Mouse (Mus musculus): ENCODE results near the gene Slitrk5.
"Not testable (repeated sequence)": the region's sequence is repeated elsewhere in the genome, so short reads cannot be mapped to it uniquely, and the experiment has no call there.

Gene Slitrk5

GRCm38 (mm10) chr14:111674664-111675147 lies at the start of gene Slitrk5:
Gene Slitrk5 (plus strand): TSS chr14:111675097.
- DNase-seq (ENCODE audit: low spot score) = peak; percentile 93

DNA sequence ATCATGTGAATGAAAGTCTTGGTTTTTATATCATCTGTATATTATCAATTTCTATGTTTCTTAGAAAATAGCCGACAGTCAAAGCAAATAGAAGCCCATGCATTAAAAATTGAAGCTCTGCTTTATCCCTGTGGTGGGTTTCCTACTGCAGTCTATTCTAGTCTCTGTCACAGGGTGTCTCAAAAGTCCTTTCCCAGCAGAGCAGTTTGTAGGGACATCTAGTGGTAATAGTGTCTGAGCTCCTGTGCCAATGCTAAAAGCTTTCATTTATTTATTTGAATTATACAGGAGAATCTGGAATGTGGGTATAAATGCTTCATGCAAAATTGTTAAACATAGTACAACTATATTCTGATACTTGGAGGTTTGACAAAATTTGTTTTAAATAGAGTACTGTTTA lies 2.0 kb upstream of the Slitrk5 start:
- peak; percentile 28 for DNase-seq (ENCODE audit: low spot score)

GRCm38 (mm10) chr14:111675211-111676165 lies 591 bp downstream of the Slitrk5 start:
- peak; percentile 65 for DNase-seq (ENCODE audit: low spot score)

DNA sequence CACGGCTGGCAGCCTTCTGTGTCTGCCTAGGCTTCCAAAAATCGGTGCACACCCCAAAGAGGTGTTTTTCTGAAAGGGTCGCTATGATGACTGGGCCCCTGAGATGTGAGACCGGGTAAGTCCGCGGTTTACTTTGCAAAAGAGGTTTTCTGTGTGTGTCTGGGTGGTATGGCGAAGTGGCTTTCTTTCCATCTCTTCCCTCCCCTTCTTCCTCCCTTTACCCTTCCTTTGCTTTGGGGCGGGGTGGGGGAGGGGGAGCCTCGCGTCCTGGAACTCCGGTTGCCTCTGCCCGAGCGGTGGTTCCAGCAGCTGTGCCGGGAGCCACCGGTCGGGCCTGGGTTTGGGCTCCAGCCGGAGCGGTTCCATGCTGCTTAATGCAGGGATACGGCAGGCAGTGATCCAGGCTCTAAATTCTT lies 1.3 kb downstream of the Slitrk5 start:
- DNase-seq (ENCODE audit: low spot score) = peak; percentile 47

GRCm38 (mm10) chr14:111676851-111677291 lies 2.0 kb downstream of the Slitrk5 start:
- DNase-seq (ENCODE audit: low spot score) = peak; percentile 59

- peak; percentile 14 for DNase-seq (ENCODE audit: low spot score)
These were observed 2.6 kb downstream of the Slitrk5 start for GRCm38 (mm10) chr14:111677361-111678070.

DNA sequence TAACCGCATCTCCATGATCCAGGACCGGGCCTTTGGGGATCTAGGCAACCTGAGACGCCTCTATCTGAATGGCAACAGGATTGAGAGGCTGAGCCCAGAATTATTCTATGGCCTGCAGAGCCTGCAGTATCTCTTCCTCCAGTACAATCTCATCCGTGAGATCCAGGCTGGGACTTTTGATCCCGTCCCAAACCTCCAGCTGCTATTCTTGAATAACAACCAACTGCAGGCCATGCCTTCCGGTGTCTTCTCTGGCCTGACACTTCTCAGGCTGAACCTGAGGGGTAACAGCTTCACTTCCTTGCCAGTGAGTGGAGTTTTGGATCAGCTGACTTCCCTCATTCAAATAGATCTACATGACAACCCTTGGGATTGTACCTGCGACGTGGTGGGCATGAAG lies 5.4 kb downstream of the Slitrk5 start:
- no peak for DNase-seq (ENCODE audit: low spot score)

DNA sequence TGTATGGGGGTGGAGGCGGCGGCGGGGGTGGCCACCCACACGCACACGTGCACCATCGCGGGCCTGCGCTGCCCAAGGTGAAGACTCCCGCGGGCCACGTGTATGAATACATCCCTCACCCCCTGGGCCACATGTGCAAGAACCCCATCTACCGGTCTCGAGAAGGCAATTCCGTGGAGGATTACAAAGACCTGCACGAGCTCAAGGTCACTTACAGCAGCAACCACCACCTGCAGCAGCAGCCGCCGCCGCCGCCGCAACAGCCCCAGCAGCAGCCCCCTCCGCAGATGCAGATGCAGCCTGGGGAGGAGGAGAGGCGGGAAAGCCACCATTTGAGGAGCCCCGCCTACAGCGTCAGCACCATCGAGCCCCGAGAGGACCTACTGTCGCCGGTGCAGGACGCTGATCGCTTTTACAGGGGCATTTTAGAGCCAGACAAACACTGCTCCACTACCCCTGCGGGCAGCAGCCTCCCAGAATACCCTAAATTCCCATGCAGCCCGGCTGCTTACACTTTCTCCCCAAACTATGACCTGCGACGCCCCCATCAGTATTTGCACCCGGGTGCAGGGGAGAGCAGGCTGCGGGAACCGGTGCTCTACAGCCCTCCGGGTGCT lies 6.3 kb downstream of the Slitrk5 start:
- peak; percentile 68 for DNase-seq (ENCODE audit: low spot score)

DNA sequence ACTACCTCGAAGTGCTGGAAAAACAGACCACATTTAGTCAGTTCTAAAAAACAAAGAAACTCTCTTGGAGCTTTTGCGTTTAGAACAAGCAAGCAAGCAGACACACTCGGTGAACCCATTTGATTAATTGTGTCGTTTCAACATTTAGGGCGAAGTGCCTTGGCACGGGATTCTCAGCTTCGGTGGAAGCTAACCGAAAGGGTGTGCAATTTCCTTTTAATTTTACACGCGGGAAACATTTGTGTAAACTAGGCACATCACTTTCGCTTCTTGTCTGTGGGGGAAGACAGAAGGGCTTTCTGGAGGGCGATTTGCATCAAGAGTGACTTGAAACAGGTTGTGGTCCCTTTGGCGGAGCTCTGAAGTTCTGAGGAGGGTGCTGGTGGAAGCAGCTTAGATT lies 6.9 kb downstream of the Slitrk5 start:
- peak; percentile 13 for DNase-seq (ENCODE audit: low spot score)

DNA sequence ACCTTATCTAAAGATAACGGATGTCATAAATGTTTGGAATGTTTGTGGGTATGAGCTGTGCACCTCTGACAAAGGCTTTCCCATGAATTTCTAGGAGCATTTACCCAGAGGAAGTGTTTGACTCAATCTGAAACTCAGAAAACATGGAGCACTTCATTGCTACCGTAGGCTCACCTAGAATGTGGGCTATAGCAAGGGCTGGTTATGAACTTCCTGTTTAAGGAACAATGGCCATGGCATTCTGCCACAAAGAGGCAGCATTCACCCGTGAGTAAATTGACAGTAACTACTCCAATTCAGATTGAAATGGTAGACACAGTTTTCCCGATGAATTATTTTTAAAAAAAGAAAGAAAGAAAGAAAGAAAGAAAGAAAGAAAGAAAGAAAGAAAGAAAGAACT lies 8.6 kb downstream of the Slitrk5 start:
- no peak for DNase-seq (ENCODE audit: low spot score)

DNA sequence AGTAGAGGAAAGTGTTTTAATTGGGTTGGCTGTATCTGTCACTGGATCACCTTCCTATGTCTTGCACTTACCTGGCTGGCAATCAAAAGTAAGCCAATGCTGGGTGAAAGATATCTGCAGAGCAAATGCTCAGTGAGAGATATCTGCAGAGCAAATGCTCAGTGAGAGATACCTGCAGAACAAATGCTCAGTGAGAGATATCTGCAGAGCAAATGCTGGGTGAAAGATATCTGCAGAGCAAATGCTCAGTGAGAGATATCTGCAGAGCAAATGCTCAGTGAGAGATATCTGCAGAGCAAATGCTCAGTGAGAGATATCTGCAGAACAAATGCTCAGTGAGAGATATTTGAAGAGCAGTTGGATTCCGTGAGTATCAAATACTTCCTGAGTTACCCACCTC lies 15.2 kb downstream of the Slitrk5 start:
- not testable (repeated sequence) for DNase-seq (ENCODE audit: low spot score)

- DNase-seq (ENCODE audit: low spot score) = no peak
These were observed 54.9 kb downstream of the Slitrk5 start for GRCm38 (mm10) chr14:111729833-111730232.

Data from embryo, embryonic 10 days (tissue).